Mouse (Mus musculus) Patski (cell line): Measurements from ENCODE around the gene Poldip2. TPM values are rescaled to one million over a fixed set of nuclear protein-coding genes. Genes with fewer than 3 reads are reported as not detected.

ENCODE experiments used
- ATAC-seq: fragments of 100-300 bp; one replicate; pipeline ENCODE4 v1.8.0; 2021
- CTCF ChIA-PET: fragments of 350-600 bp; sonication (Branson Sonifier 250); formaldehyde crosslinking; loops from one replicate; lab custom pipeline; 2022; ENCODE audit warnings: inconsistent platforms; lab: Charles Lee
- POLR2A ChIA-PET: fragments of 350-600 bp; sonication (Branson Sonifier 250); formaldehyde crosslinking; loops from one replicate; lab custom pipeline; 2022; ENCODE audit warnings: antibody characterized with exemption, inconsistent platforms; lab: Charles Lee
- DNase-seq: peaks from one replicate; pipeline ENCODE4 v3.0.0-alpha.2; 2011; ENCODE audit warnings: low read depth, low spot score
- H3K27me3 ChIP-seq: fragments of 371-371 bp; one replicate; pipeline ENCODE4 v1.5.1; 2021
- CTCF ChIP-seq: fragments of 100-300 bp; IDR thresholded peaks from one replicate; pipeline ENCODE4 v1.5.1; 2021
- in situ Hi-C: fragments of 300-500 bp; cut with MboI; formaldehyde crosslinking; loops from 3 replicates; pipeline ENCODE4 v1.11.1; 2018; ENCODE audit warnings: low pct_unique_long_range_greater_than_20kb, mixed read lengths
- polyA plus RNA-seq: library from polyadenylated mRNA; unstranded; gene quantifications from one replicate; pipeline ENCODE4 v1.2.3, GENCODE M21; 2021

Poldip2 gene
- polyA plus RNA-seq, 1 experiment from 2014 or later, result 148 TPM

DNA sequence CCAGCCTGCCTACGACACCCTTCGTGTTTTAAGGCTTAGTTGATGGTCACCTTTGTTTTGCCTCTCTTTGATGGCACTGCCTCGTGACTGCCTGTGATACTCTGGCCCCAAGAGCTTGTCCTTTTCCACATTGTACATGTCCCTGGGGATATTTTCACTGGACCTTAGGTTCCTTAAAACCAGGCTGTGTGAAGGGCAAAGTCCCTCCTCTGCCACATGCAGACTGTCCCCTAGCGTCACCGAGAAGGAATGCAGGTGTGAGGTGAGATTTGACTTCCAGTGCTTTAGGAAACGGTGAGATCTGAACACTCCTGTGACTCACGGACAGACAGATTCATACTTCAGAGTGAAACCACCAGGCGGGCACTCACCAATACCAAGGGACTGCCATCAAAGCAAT, 45.2 kb downstream of the Poldip2 start:
- no peaks in the 10 kb centered on the region for H3K27me3 ChIP-seq
- no peak for DNase-seq
- in situ Hi-C loops, result no loop called here
- ChIA-PET CTCF (interaction anchor here (1.3 kb wide), 1 partner anchor 11 kb away, joined by 3 read pairs; no protein-coding TSS in a partner anchor), POLR2A (no interaction called here)
- no peak for ATAC-seq
- TF ChIP-seq CTCF, result peak; percentile 40

DNA sequence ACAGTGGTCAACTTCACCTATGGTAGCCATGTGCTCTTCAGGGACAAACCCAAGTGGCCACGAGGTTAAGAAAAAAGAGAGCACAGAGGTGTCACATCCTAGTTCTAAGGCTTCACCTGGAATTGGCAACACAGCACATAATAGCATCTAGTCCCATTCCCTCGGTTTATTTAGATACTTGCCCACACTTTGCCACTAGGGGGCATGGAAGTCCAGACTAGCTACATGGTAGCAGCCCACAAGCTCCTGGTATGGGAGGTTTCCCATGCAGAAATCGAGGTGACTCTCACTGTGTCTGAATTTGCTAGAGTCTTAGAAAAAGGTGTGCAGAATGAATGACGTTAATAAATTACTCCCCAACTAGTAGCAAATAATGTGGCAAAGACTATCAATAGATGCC, 48.5 kb downstream of the Poldip2 start:
- in situ Hi-C loops, result loop anchor here (5.0 to 10.0 kb wide), 2 partner anchors 267 to 394 kb away; partner anchors contain the start of gene Lyrm9
- TF ChIP-seq CTCF, result peak; percentile 92
- no peak for DNase-seq
- CTCF ChIA-PET, result interaction anchor here (0.8 to 1.5 kb wide), 8 partner anchors 9 to 273 kb away, joined by 3 to 6 read pairs (median 4); partner anchors contain the start of gene Lyrm9
- POLR2A ChIA-PET, result no interaction called here
- no peak for ATAC-seq
- H3K27me3 ChIP-seq, result no peaks in the 10 kb centered on the region

DNA sequence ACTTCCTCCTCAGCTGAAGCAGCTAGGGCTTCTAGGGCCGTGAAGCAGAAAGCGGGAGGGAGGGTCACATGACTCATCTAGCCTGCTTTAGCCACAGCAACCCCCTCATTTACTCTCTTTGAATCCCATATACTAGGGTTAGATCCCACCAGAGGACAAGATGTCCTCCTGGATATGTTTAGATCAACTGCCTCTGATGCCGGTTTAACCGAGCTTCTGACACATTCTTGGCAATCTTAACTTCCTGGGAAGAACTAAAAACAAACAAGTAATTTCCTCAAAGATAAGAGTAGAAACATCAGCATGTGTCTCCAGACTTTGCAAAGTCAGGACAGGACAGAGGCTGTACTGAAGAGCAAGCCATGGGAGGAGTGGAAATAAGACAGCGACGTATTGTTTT, 54.8 kb downstream of the Poldip2 start:
- ChIA-PET POLR2A (interaction anchor here (0.8 kb wide), 1 partner anchor 40 kb away, joined by 4 read pairs; no protein-coding TSS in a partner anchor), CTCF (interaction anchor here (1.1 kb wide), 2 partner anchors 129 to 258 kb away, joined by 3 read pairs; no protein-coding TSS in a partner anchor)
- in situ Hi-C loops, result loop anchor here (10.0 kb wide), 1 partner anchor 388 kb away; no protein-coding TSS in a partner anchor
- TF ChIP-seq CTCF, result no peak
- no peaks in the 10 kb centered on the region for H3K27me3 ChIP-seq
- DNase-seq (no peak), ATAC-seq (no peak)

DNA sequence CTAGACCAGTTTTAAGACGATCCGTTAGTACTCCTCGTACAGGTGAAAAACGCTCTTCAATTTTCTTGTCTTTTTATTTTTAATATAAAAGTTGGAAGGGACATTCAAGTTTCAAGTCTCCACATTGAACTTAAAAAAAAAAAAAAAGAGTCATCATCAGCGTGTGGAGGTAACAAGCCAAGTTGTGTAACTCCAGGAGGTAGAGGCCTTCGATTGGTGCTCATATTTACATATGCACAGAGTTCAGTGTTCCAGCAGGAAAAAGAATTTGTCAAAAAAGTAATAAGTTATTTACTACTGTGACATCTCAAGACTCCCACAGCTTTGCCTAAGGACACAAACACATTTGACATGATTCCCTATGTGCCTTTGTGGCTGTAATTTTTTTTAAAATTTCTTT, 55.6 kb downstream of the Poldip2 start:
- no peak for ATAC-seq
- in situ Hi-C loops, result loop anchor here (10.0 kb wide), 1 partner anchor 387 kb away; no protein-coding TSS in a partner anchor
- ChIA-PET POLR2A (interaction anchor here (0.7 kb wide), 2 partner anchors 75 to 267 kb away, joined by 3 to 5 read pairs; no protein-coding TSS in a partner anchor), CTCF (no interaction called here)
- no peak for TF ChIP-seq CTCF
- H3K27me3 ChIP-seq, result no peaks in the 10 kb centered on the region
- no peak for DNase-seq

DNA sequence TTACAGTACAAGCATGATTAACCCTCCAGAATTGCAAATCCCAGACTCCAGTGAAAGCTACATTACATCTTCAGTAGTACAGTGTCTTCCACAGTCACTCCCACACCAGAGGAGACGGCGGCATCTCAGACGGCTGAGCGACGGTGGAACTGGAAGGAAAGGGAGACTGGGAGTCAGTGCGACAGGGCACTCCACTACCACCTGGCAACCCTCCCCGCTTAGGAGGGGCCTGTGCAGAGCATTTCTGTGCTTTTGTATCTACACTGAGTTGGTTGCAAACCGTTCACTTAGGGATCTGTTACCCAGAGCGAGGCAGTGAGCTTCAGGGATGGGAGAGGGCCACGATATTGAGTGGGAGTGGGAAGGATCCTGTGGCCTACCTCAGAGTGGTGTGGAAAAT, 56.8 kb downstream of the Poldip2 start:
- CTCF ChIA-PET, result interaction anchor here (0.9 kb wide), 1 partner anchor 8 kb away, joined by 4 read pairs; no protein-coding TSS in a partner anchor

DNA sequence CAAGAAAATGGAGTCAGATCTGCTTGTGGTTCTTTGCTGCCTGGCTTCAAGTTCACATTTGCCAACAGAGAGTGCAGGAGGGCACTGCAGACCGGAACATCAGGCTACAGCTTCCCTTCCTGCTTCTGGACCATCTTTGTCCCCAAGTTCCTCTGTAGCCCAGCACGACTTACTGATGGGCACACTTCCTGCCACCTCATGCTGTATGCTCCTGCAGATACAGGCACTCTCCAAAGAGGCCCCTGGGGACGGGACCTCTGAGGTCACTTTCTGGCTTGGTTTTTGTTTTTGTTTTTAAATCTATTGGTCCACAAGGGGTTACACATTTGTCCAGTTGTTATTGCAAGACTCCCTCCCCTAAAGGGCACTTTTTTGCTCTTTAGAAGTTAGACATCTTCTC, 57.8 kb downstream of the Poldip2 start:
- in situ Hi-C loops, result loop anchor here (10.0 kb wide), 1 partner anchor 385 kb away; no protein-coding TSS in a partner anchor
- DNase-seq, result no peak
- no peak for TF ChIP-seq CTCF
- ATAC-seq, result no peak
- ChIA-PET POLR2A (no interaction called here), CTCF (interaction anchor here (0.9 kb wide), 1 partner anchor 9 kb away, joined by 4 read pairs; no protein-coding TSS in a partner anchor)
- no peaks in the 10 kb centered on the region for H3K27me3 ChIP-seq

More for the DNA sequence above, 56.8 kb downstream of the Poldip2 start:
- ATAC-seq (no peak), DNase-seq (no peak)
- TF ChIP-seq CTCF, result no peak
- in situ Hi-C loops, result loop anchor here (10.0 kb wide), 1 partner anchor 386 kb away; no protein-coding TSS in a partner anchor
- no peaks in the 10 kb centered on the region for H3K27me3 ChIP-seq
- POLR2A ChIA-PET, result no interaction called here

DNA sequence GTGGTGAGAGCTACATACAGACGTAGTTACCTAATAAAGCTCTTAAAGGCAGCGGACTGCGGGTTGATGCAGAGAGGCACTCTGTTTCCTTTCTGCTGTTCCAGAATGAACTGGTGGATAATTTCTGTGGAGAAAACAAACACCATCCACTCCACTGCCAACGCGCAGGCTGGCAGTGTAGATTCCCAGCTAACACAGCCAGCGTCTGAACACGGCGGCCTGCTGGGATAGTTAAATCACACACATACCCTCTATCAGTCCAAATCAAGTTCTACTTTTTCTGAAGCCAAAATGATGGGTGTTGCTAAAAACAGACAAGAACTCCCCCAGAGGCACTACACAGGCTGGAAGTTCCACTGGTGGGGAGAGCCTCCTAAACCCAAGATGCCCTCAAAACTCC, 59.4 kb downstream of the Poldip2 start:
- in situ Hi-C loops, result no loop called here
- CTCF ChIA-PET, result no interaction called here
- no peak for TF ChIP-seq CTCF
- no peaks in the 10 kb centered on the region for H3K27me3 ChIP-seq
- POLR2A ChIA-PET, result interaction anchor here (1.5 kb wide), 1 partner anchor 10 kb away, joined by 4 read pairs; no protein-coding TSS in a partner anchor
- DNase-seq (no peak), ATAC-seq (no peak)

DNA sequence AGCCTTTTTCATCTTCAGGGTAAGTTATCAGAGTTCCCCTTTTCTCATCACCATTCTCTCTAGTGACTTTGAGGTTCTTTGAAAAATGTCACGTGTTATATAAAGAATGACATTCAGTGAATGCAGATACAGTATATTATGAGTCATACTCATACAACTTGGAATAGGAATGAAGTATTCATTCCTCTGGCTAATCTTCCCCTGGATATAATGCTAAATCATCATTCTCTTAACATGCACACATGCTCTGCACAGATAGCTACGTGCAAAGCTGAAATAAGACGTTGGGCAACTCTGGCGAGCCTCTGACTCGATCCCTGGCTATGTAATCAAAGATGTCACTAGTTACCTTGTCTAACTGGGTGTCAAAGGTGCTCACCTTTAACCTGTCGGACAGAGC, 59.9 kb downstream of the Poldip2 start:
- ChIA-PET CTCF (no interaction called here), POLR2A (no interaction called here)
- H3K27me3 ChIP-seq, result no peaks in the 10 kb centered on the region
- no peak for TF ChIP-seq CTCF
- DNase-seq (no peak), ATAC-seq (no peak)
- in situ Hi-C loops, result no loop called here

Other genes with a start within 250 kb of the Poldip2 start
- 0.30 TPM for gene BC030499, start 221.4 kb upstream of the Poldip2 start, polyA plus RNA-seq
- 45.2 TPM for gene Spag5, start 210.7 kb upstream of the Poldip2 start, polyA plus RNA-seq
- gene Aldoc, start 189.2 kb upstream of the Poldip2 start, polyA plus RNA-seq, result 0.32 TPM
- gene Pigs, start 183.8 kb upstream of the Poldip2 start, polyA plus RNA-seq, result 96.5 TPM
- 55.0 TPM for gene Unc119, start 168.7 kb upstream of the Poldip2 start, polyA plus RNA-seq
- gene Foxn1, start 125.6 kb upstream of the Poldip2 start, polyA plus RNA-seq, result 0.37 TPM
- 1.1 TPM for gene Slc13a2, start 90.0 kb upstream of the Poldip2 start, polyA plus RNA-seq
- gene Slc46a1, start 46.5 kb upstream of the Poldip2 start, polyA plus RNA-seq, result 15.6 TPM
- 1.4 TPM for gene Sarm1, start 14.4 kb upstream of the Poldip2 start, polyA plus RNA-seq
- gene Vtn, start 13.1 kb upstream of the Poldip2 start, polyA plus RNA-seq, result not detected
- gene Sebox, start 8.7 kb upstream of the Poldip2 start, polyA plus RNA-seq, result not detected
- gene Tmem199, start within 50 bp of the Poldip2 start, polyA plus RNA-seq, result 48.0 TPM
- 68.3 TPM for gene Tnfaip1, start 24.1 kb downstream of the Poldip2 start, polyA plus RNA-seq
- gene Ift20, start 24.2 kb downstream of the Poldip2 start, polyA plus RNA-seq, result 77.8 TPM
- gene Tmem97, start 38.6 kb downstream of the Poldip2 start, polyA plus RNA-seq, result 19.1 TPM
- 22.7 TPM for gene Nlk, start 185.2 kb downstream of the Poldip2 start, polyA plus RNA-seq
- gene Ccnq, start 239.5 kb downstream of the Poldip2 start, polyA plus RNA-seq, result 26.9 TPM